10 mouse cellular contexts compared by ENCODE assay signal in genomic region chr1:189761581-189762021, GRCm38 (mm10). TPM values are rescaled to one million over a fixed set of nuclear protein-coding genes. Genes with fewer than 3 reads are reported as not detected.
DNase-seq lines count a peak whose midpoint lies in the region; ATAC-seq lines count a peak whose summit lies in the region.
"Had no signal": no experiment of that assay in that cellular context is flagged by ENCODE, and none has a peak within 500 bp of the region (broad histone marks: within the 10 kb centered on the region; RNA-seq: fewer than 3 reads in every experiment).

No protein-coding gene starts in this region.

- H3K4me2 ChIP-seq in embryonic facial prominence, embryonic 15.5 days (replicated peaks), result no peak overlapping the region
- no peak overlapping the region for H3K4me2 ChIP-seq in heart, embryonic 12.5 days
- H3K4me2 ChIP-seq: heart, embryonic 13.5 days; neural tube, embryonic 13.5 days had no signal

- peaks cover 32% of the 10 kb centered on the region for H3K4me1 ChIP-seq in embryonic facial prominence, embryonic 15.5 days
- peaks cover 66% of the 10 kb centered on the region for H3K4me1 ChIP-seq in heart, embryonic 12.5 days (replicated peaks)
- peaks cover 36% of the 10 kb centered on the region for H3K4me1 ChIP-seq in midbrain, embryonic 10.5 days

- no peaks in the 10 kb centered on the region for H3K9me3 ChIP-seq in embryonic facial prominence, embryonic 15.5 days (replicated peaks)
- H3K9me3 ChIP-seq in heart, embryonic 12.5 days (replicated peaks), result no peaks in the 10 kb centered on the region
- H3K9me3 ChIP-seq in midbrain, embryonic 10.5 days (replicated peaks), result no peaks in the 10 kb centered on the region
- H3K9me3 ChIP-seq: heart, embryonic 13.5 days; neural tube, embryonic 13.5 days had no signal

- H3K9ac ChIP-seq in embryonic facial prominence, embryonic 15.5 days, result no peak overlapping the region
- H3K9ac ChIP-seq in heart, embryonic 12.5 days, result no peak overlapping the region
- H3K9ac ChIP-seq: heart, embryonic 13.5 days; neural tube, embryonic 13.5 days had no signal

- no peak overlapping the region; the same call in 1 of the 2 replicates for H3K27ac ChIP-seq in embryonic facial prominence, embryonic 15.5 days (replicated peaks)
- no peak overlapping the region for H3K27ac ChIP-seq in heart, embryonic 12.5 days (ENCODE audit: poor library complexity, severe bottlenecking)
- H3K27ac ChIP-seq in midbrain, embryonic 10.5 days (replicated peaks), result no peak overlapping the region
- H3K27ac ChIP-seq: heart, embryonic 13.5 days; neural tube, embryonic 13.5 days had no signal

- 22% methylated on average over 6 of the region's 6 CpGs for WGBS in embryonic facial prominence, embryonic 15.5 days
- WGBS in heart, embryonic 12.5 days, result 35% methylated on average over 6 of the region's 6 CpGs
- 24% methylated on average over 6 of the region's 6 CpGs for WGBS in midbrain, embryonic 10.5 days

- 0 out of 2 replicates have a peak, but pooled peaks cover 5% of the 10 kb centered on the region for H3K36me3 ChIP-seq in embryonic facial prominence, embryonic 15.5 days
- peaks cover 5% of the 10 kb centered on the region; the same call in 1 of the 2 replicates for H3K36me3 ChIP-seq in heart, embryonic 12.5 days
- H3K36me3 ChIP-seq in midbrain, embryonic 10.5 days, result no peaks in the 10 kb centered on the region
- H3K36me3 ChIP-seq: neural tube, embryonic 13.5 days had no signal

- peak; percentile 23 for DNase-seq in embryo, embryonic 9.5 days (ENCODE audit: extremely low spot score)
- DNase-seq in embryo, embryonic 10.5 days (ENCODE audit: low spot score), result no peak
- DNase-seq in A20 (ENCODE audit: low read depth, low spot score), result peak; percentile 88
- DNase-seq in kidney, postnatal 25 days, result peak; percentile 76 to 89
- DNase-seq in testis, postnatal 14 days (ENCODE audit: low spot score), result no peak
- no peak for DNase-seq in midbrain, embryonic 10.5 days (ENCODE audit: low spot score)

- ATAC-seq in embryonic facial prominence, embryonic 15.5 days (ENCODE audit: insufficient number of reproducible peaks, low FRiP score, low TSS enrichment, low read depth), result 0 out of 2 replicates have a peak, but pooled peaks have one; percentile 54
- no peak for ATAC-seq in heart, embryonic 12.5 days (ENCODE audit: insufficient number of reproducible peaks, low FRiP score)

- H3K4me3 ChIP-seq in embryonic facial prominence, embryonic 15.5 days (replicated peaks), result no peak overlapping the region
- no peak overlapping the region for H3K4me3 ChIP-seq in heart, embryonic 12.5 days
- H3K4me3 ChIP-seq in midbrain, embryonic 10.5 days, result no peak overlapping the region
- H3K4me3 ChIP-seq: heart, embryonic 13.5 days; neural tube, embryonic 13.5 days had no signal

- no peaks in the 10 kb centered on the region for H3K27me3 ChIP-seq in embryonic facial prominence, embryonic 15.5 days
- H3K27me3 ChIP-seq in heart, embryonic 12.5 days (replicated peaks), result no peaks in the 10 kb centered on the region
- no peaks in the 10 kb centered on the region for H3K27me3 ChIP-seq in midbrain, embryonic 10.5 days (ENCODE audit: low read depth, poor library complexity, severe bottlenecking)
- H3K27me3 ChIP-seq: heart, embryonic 13.5 days; neural tube, embryonic 13.5 days had no signal

RNA-seq across cellular contexts. Expression of gene Ptpn14, which starts 33.5 kb away (rescaled TPM):
- polyA plus RNA-seq in embryonic facial prominence, embryonic 15.5 days (2015; fragmentation: Nextera tagmentation; extraction: Ambion mirVana), result 10.7 and 10.8 TPM in 2 replicates
- 11.6 and 14.0 TPM in 2 replicates for polyA plus RNA-seq in heart, embryonic 12.5 days (2016; fragmentation: Nextera tagmentation; extraction: Ambion mirVana)
- 4.5 and 4.6 TPM in 2 replicates for polyA plus RNA-seq in midbrain, embryonic 10.5 days (2016; fragmentation: Nextera tagmentation; extraction: Ambion mirVana)

Comparison
In these comparisons a context has a peak if more than half of its experiments do, and no peak if none do; other contexts are left out.
1. DNase-seq: peak in embryo, embryonic 9.5 days (single experiment), A20 (single experiment) and kidney, postnatal 25 days (2 of 2); none in embryo, embryonic 10.5 days (single experiment), testis, postnatal 14 days (single experiment) and midbrain, embryonic 10.5 days (single experiment).